Mouse (Mus musculus): Measurements from ENCODE around the gene Scyl2. TPM values are rescaled to one million over a fixed set of nuclear protein-coding genes. Genes with fewer than 3 reads are reported as not detected.

Scyl2 gene
- 91.7 TPM for polyA plus RNA-seq (2014; fragmentation: Illumina TruSeq; extraction: RNeasy Lipid Tissue Mini Kit (QIAGEN cat#74804); ENCODE audit: low replicate concordance)

GRCm38 (mm10) chr10:89686139-89686808 is at the start of gene Scyl2:
Gene Scyl2, minus strand, starts transcription at chr10:89686285.

DNA sequence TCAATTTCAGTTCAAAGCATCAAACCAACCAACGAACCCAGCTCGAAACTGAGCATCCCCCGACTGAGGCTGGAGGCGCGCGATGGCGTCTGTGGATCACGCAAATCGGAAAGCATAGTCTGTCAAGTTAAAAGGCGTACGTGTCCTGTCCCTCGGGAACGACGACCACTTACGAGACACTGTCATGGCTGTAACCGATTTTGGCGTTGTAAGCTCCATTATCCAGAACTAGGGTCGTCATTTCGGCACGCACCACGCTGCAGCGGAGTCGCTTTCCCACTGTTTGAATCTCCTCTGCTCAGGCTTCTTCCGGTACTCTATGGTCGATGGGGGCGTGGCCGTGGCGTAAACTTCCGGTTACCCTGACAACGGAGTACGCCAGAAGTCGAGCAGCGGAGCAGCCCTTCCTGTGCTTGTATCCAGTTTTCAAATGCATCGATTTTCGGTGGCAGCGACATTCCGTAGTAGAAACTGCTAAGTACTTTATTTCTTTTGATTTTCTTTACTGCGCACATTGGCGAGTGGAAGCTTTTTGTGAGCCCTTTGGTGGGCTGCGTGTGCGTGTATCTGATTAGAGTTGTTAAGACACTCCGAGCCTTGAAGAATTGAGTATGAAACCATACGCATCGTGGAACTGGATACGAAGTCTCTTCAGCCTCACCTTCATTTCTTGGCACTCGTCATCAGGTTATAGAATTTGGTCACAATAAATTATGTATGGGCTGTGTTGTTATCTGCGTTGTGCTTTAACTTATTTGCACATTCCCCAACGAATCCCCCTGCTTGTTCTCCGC is 46.1 kb upstream of the Scyl2 start, which contains the start of gene Actr6:
Actr6 (minus strand) TSS at position 295 of the 794 bp plus-strand sequence.

DNA sequence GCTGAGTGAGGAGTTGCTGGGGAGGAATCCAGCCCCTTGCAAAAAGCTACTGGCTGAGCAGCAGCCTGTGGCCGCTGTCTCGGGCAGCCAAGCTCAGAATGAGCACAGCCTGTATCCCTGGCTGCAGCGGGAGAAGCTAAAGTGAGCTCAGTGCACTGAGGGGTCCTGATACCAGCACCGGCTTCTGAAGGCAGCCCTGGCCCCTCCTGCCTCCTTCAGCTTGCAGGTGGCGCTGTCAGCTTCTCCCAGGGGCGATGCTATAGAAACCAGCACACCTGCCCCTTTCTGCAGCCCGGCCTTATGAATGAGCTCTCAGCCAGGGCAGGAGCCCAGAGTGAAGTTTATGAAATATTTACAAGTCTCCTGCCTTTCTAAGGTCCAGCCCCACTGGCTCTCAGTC is 65.0 kb downstream of the Scyl2 start, which contains the start of gene Slc17a8:
Slc17a8 (minus strand) TSS at position 125 of the 400 bp plus-strand sequence.

Other genes starting within 250 kb of the Scyl2 start
- 5.3 TPM for gene Gas2l3, start 242.3 kb downstream of the Scyl2 start, polyA plus RNA-seq (2014; fragmentation: Illumina TruSeq; extraction: RNeasy Lipid Tissue Mini Kit (QIAGEN cat#74804); ENCODE audit: low replicate concordance)
- gene Nr1h4, start 152.7 kb downstream of the Scyl2 start, polyA plus RNA-seq (2014; fragmentation: Illumina TruSeq; extraction: RNeasy Lipid Tissue Mini Kit (QIAGEN cat#74804); ENCODE audit: low replicate concordance), result 40.9 TPM
- 0.26 TPM for gene Slc17a8, start 65.0 kb downstream of the Scyl2 start, polyA plus RNA-seq (2014; fragmentation: Illumina TruSeq; extraction: RNeasy Lipid Tissue Mini Kit (QIAGEN cat#74804); ENCODE audit: low replicate concordance)
- 13.7 TPM for gene Actr6, start 46.0 kb upstream of the Scyl2 start, polyA plus RNA-seq (2014; fragmentation: Illumina TruSeq; extraction: RNeasy Lipid Tissue Mini Kit (QIAGEN cat#74804); ENCODE audit: low replicate concordance)
- 37.6 TPM for gene Uhrf1bp1l, start 58.7 kb upstream of the Scyl2 start, polyA plus RNA-seq (2014; fragmentation: Illumina TruSeq; extraction: RNeasy Lipid Tissue Mini Kit (QIAGEN cat#74804); ENCODE audit: low replicate concordance)
- 0.30 TPM for gene Anks1b, start 187.2 kb upstream of the Scyl2 start, polyA plus RNA-seq (2014; fragmentation: Illumina TruSeq; extraction: RNeasy Lipid Tissue Mini Kit (QIAGEN cat#74804); ENCODE audit: low replicate concordance)

Data from small intestine, adult 10 weeks (tissue).